Mouse (Mus musculus) E14TG2a.4 (cell line): ENCODE data around the gene Disc1.

ENCODE experiments used
- CTCF ChIP-seq: conservative IDR thresholded peaks from 2 replicates; pipeline ENCODE4 v1.5.1; 2014; ENCODE audit warnings: low read length
- POU5F1 ChIP-seq: IDR thresholded peaks from 2 replicates; pipeline ENCODE4 v1.6.1; 2014; ENCODE audit warnings: low read length, borderline replicate concordance

DNA sequence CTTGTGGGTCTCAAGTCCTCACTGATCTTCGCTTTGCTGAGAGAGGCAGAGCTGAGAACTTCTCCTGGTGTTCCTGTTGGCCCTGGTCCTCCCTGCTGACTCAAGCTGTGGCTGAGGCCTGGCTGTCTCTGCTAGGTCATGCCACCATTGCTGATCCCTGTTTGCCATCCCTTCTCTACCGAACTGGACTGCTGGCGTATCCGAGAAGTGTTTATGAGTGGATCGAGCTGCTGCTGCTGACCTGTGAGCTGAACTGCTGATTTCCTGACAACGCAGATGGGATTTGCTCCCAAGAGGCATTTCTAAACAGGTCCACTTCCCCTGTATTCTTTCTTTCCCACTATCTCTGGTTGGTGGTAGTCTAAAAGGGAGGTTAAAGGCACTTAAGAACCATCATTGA lies 147.7 kb downstream of the Disc1 start:
- TF ChIP-seq CTCF (no peak), POU5F1 (no peak)
